Mouse (Mus musculus): ENCODE results near the gene Ctsc.
"Not testable (repeated sequence)": the region's sequence is repeated elsewhere in the genome, so short reads cannot be mapped to it uniquely, and the experiment has no call there.

Gene Ctsc

GRCm38 (mm10) chr7:88277858-88278627 lies at the start of gene Ctsc:
TSS of gene Ctsc (plus strand) at chr7:88278085.
- peak; percentile 96 for DNase-seq

DNA sequence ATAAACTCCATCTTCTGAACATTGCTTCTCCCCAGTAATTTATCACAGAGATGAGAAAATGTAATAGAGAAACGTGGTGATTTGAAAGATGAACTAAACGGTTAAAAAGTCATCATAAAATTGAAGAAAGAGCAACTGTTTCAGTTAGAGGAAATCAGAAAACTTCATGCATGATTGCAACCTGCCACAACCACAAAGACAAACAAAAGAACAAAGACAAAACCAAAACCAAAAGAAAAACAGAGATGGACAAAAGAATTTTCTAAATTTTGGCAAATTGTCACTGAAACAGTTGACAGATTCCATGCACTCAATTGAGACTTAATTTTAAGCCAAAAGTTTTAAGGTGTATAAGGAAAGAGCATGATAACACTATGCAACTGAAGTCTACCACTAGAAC lies 48.8 kb upstream of the Ctsc start:
- DNase-seq: no peak

- DNase-seq: no peak
These were observed 47.8 kb upstream of the Ctsc start for GRCm38 (mm10) chr7:88230121-88230520.

- no peak for DNase-seq
These were observed 46.9 kb upstream of the Ctsc start for GRCm38 (mm10) chr7:88230756-88231522.

- no peak for DNase-seq
These were observed 34.8 kb upstream of the Ctsc start for GRCm38 (mm10) chr7:88243059-88243458.

DNA sequence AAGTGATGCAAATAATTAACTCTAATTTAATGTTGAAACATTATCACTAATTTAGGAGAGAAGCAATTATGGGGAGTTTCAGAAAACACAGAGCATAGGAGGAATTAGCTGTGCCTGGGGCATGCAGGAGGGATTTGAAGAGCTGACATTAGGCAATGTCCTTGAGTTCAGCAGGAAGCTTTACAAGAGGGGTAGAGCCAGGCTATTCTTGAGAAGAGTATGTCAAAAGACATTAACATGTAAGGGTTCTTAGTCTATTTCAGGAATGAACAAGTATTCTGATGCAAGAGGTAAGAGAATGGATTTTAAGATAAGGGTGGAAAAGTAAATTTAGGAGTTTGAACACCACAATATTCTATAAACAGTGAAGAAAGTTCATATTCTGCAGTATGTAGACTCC lies 33.4 kb upstream of the Ctsc start:
- DNase-seq: no peak

DNA sequence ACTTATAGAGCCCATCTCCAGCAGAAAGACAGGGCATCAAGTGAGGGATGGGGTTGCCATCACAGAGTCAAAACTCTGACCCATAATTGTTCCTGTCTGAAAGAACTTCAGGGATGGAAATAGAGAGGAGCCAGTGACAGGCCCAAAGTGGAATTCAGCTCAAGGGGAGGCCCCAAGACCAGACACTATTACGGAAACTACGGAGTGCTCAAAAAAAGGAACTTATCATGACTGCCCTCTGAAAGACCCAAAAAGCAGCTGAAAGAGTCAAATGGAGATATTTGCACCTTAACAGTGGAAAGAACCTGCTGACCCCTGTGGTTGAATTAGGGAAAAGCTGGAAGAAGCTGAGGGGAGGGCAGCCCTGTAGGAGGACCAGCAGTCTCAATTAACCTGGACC lies 27.5 kb upstream of the Ctsc start:
- not testable (repeated sequence) for DNase-seq

GRCm38 (mm10) chr7:88251535-88251934 lies 26.4 kb upstream of the Ctsc start:
- no peak for DNase-seq

DNA sequence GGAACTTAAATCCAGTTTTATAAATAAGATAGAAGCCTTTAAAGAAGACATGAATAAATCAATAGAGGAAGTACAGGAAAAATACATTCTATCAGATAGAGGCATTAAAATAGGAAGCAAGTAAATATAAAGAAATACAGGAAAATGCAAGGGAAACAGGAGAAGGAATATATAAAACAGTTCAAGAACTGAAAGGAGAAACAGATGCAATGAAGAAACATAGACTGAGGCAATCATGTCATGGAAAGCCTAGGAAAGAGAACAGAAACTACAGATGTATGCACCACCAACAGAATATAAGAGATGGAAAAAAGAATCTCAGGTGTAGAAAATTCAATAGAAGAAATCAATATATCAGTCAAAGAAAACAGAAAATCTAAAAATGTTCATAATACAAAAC lies 25.8 kb upstream of the Ctsc start:
- no peak for DNase-seq

- no peak for DNase-seq
These were observed 23.0 kb upstream of the Ctsc start for GRCm38 (mm10) chr7:88254884-88255283.

DNA sequence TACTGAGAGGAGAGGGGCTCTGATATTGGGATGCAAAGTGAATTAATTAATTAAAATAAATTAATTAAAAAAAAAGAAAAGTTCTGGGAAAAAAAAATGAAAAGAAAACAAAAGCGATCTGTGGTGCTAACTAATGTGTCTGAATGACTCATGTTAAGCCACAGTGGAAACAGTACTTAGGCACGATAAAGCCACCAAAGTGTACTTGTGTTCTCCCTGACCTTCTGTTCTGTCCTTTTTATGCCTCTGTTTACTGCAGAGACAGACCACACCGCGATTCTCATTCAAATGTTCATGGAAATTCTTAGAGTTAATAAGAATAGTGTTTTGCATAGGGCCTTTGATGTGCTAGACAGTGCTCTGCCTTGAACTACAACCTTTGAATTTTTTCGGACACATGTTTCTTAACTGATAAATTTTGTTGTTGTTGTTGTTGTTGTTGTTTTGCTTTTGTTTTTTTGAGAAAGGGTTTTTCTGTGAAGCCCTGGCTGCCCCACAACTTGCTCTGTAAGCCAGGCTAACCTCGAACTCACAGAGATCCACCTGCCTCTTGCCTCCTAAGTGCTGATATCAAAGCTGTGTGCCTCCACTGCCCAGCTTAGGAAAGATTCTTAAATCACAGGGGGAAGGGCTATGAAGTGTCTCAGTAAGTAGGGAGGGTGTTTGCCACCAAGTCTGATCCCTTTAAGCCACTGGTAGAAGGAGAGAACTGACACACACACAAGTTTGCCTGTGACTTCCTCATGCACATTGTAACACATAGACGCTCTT lies 18.5 kb upstream of the Ctsc start:
- DNase-seq: no peak

- no peak for DNase-seq
These were observed 16.1 kb upstream of the Ctsc start for GRCm38 (mm10) chr7:88261799-88262198.

DNA sequence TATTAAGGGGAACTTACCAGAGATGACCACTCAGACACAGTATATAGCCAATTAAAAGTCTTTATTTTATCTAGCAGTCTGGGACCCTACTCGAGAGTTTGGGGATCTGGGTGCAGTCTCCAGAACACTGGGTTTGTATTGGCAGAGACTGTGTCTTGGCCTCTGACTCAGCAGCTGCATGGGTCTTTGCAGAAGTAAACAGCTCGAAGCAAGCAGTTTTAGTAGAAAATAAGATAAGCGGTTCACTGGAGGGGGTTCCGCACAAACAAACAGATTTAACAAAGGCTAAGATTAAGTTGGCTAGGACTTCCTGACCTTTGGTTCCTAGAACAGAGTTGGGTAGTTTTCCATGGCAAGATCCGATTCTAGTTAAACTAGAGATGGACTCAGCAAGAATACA lies 13.0 kb upstream of the Ctsc start:
- DNase-seq: no peak

- no peak for DNase-seq
These were observed 8.0 kb upstream of the Ctsc start for GRCm38 (mm10) chr7:88269913-88270312.

- DNase-seq: no peak
These were observed 6.4 kb upstream of the Ctsc start for GRCm38 (mm10) chr7:88271531-88271930.

GRCm38 (mm10) chr7:88276914-88277765 lies 745 bp upstream of the Ctsc start:
- peak; percentile 27 for DNase-seq

DNA sequence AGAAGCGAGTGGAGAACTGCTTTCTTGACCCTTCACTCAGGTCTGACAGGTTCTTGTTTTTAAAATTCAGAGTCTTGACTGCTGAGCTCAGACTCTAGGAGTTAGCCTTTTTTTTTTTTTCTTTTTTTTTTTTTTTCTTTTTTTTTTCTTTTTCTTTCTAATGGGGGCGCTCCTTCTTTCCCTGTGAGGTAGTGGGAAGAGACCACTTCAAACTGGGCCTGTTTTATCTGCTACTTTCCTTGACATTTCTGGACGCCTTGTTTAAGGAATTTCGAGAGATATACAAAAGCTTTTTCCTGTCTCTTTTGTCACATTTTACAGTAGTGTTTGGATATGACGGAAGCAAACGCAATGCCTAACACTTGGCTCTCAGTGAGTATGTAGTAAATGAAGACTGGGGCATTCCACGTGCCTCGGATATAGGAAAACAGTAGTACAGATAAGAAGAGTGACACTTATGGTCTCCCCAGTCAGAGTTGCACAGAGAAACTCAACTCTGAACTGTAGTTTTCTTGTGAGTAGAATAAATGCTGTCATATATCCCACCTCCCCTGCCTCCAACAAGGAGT lies 827 bp downstream of the Ctsc start:
- no peak for DNase-seq

- no peak for DNase-seq
These were observed 7.4 kb downstream of the Ctsc start for GRCm38 (mm10) chr7:88285276-88285675.

DNA sequence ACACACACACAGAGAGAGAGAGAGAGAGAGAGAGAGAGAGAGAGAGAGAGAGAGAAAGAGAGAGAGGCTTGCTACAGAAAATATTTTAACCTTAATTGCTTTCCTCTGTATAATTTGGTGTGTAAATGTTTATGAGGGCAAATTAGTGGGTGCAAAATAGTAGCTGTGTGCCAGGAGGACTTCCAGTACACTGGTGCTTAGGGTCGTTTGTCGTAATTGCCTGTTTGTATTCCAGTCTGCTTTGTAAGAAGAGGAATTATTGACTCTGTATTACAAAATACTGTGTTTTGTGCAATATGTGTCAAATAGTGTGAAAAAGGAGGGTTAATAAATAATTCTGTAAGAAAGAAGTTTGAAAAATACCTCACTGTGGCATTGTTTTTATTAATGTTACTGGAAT lies 13.2 kb downstream of the Ctsc start:
- DNase-seq: no peak

DNA sequence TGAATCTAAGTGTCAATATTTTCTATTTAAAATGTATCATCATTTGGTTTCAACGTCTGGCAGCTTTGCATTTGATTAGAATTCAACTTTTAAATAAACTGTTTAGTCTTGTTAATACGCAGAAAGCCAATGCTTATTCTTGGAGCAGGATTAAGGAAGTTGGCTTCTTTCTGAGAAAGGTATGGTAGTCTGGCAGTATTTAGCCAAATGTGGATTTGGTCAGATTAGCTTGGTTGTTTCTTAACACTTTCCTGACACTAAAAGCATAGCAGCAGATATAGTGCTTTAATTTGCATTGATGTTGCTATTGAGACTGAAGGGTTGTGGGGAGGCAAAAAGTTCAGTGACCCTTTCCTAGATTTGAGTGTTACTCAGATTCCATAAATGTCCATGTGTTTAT lies 14.2 kb downstream of the Ctsc start:
- no peak for DNase-seq

GRCm38 (mm10) chr7:88293907-88294306 lies 16.0 kb downstream of the Ctsc start:
- no peak for DNase-seq

GRCm38 (mm10) chr7:88295989-88296388 lies 18.1 kb downstream of the Ctsc start:
- no peak for DNase-seq
